Mouse (Mus musculus) liver, embryonic 14.5 days (tissue): ENCODE data around the gene Nrap.

ENCODE experiments used
- CTCF ChIP-seq: IDR thresholded peaks from 2 replicates; pipeline ENCODE4 v1.5.1; 2016; ENCODE audit warnings: antibody characterized with exemption, low read depth, control low read depth
- EP300 ChIP-seq: IDR thresholded peaks from 2 replicates; pipeline ENCODE4 v1.6.1; 2016; ENCODE audit warnings: antibody characterized with exemption, low read depth

DNA sequence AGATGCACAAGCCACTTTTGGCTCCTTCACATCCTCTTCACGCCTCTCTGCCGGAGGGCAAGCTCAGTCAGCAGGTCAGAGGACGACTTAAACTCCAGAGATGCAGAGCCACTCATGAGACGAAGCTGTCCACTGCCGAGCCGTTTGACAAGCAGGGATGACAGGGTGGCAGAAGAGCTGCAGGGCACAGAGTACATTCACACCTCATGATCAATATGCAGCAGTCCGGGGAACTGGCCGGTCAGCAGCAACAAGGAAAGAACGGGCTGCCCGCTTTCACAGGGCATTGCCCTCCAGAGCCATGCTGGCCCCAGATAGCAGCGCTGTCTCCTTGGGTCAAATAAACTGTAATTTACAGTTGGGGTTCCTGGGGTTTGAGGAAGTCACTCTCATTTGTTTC lies 111.5 kb downstream of the Nrap start:
- TF ChIP-seq CTCF (no peak), EP300 (no peak)
